Mouse (Mus musculus): ENCODE measurements at regions not wholly inside any gene's neighbourhood (a gene's known extent, or its start where the extent isn't known, plus 50 kb on each side); places are given as distances from the start of the nearest gene placed in this dataset.

- Histone ChIP-seq H3K27ac (no peak overlapping the region), H3K9ac (replicated peaks) (no peak overlapping the region), H3K36me3 (replicated peaks; ENCODE audit: control insufficient read depth, insufficient read depth, low read depth) (no peaks in the 10 kb centered on the region), H3K4me2 (ENCODE audit: low read depth) (no peak overlapping the region), H3K27me3 (ENCODE audit: control insufficient read depth, insufficient read depth, low read length) (no peaks in the 10 kb centered on the region), H3K9me3 (ENCODE audit: control insufficient read depth, low read length) (no peaks in the 10 kb centered on the region), H3K4me1 (replicated peaks; ENCODE audit: control insufficient read depth in 2 of 2, insufficient read depth in 2 of 2, low read length in 1 of 2) (peaks cover 0 to 4% of the 10 kb centered on the region in 2 experiments; a peak in 1 of 4 replicates), H3K4me3 (ENCODE audit: insufficient read depth in 1 of 2, low read depth in 2 of 2, low read length in 2 of 2) (no peak overlapping the region)
- 50% methylated on average over 3 of the region's 3 CpGs for WGBS (ENCODE audit: insufficient replicate concordance)
- TF ChIP-seq CTCF (IDR thresholded peaks at IDR 0.05; ENCODE audit: low read depth): no peak
- ATAC-seq (ENCODE audit: insufficient read depth) (peak; percentile 23; the same call in 1 of the 2 replicates), DNase-seq (ENCODE audit: low read depth in 3 of 3, low spot score in 3 of 3) (peak in 1 of 3 experiments; percentile 32)
Measured at GRCm38 (mm10) chr8:91922211-91922874, 120.5 kb upstream of the Irx3 start.

- no peak overlapping the region for H3K4me2 ChIP-seq (ENCODE audit: low read depth)
Measured at GRCm38 (mm10) chr8:91917834-91918233, 116.0 kb upstream of the Irx3 start.

GRCm38 (mm10) chr8:91913971-91914370, 112.1 kb upstream of the Irx3 start:
- WGBS (ENCODE audit: insufficient replicate concordance): 50% methylated on average over 5 of the region's 5 CpGs
- Histone ChIP-seq H3K4me3 (ENCODE audit: insufficient read depth in 1 of 2, low read depth in 2 of 2, low read length in 2 of 2) (no peak overlapping the region), H3K9me3 (ENCODE audit: control insufficient read depth, low read length) (no peaks in the 10 kb centered on the region), H3K4me2 (ENCODE audit: low read depth) (no peak overlapping the region), H3K4me1 (replicated peaks; ENCODE audit: control insufficient read depth in 2 of 2, insufficient read depth in 2 of 2, low read length in 1 of 2) (no peaks in the 10 kb centered on the region), H3K27ac (no peak overlapping the region), H3K36me3 (replicated peaks; ENCODE audit: control insufficient read depth, insufficient read depth, low read depth) (no peaks in the 10 kb centered on the region), H3K9ac (replicated peaks) (no peak overlapping the region), H3K27me3 (ENCODE audit: control insufficient read depth, insufficient read depth, low read length) (no peaks in the 10 kb centered on the region)
- TF ChIP-seq CTCF (IDR thresholded peaks at IDR 0.05; ENCODE audit: low read depth) (no peak), EP300 (IDR thresholded peaks at IDR 0.05; ENCODE audit: low read depth) (no peak)
- no peak for DNase-seq (ENCODE audit: low read depth in 3 of 3, low spot score in 3 of 3)
- no peak for ATAC-seq (ENCODE audit: insufficient read depth)

More at GRCm38 (mm10) chr8:91917834-91918233, 116.0 kb upstream of the Irx3 start:
- ATAC-seq (ENCODE audit: insufficient read depth) (no peak), DNase-seq (ENCODE audit: low read depth in 3 of 3, low spot score in 3 of 3) (no peak)
- Histone ChIP-seq H3K27me3 (ENCODE audit: control insufficient read depth, insufficient read depth, low read length) (no peaks in the 10 kb centered on the region), H3K4me3 (ENCODE audit: insufficient read depth in 1 of 2, low read depth in 2 of 2, low read length in 2 of 2) (no peak overlapping the region), H3K4me1 (replicated peaks; ENCODE audit: control insufficient read depth in 2 of 2, insufficient read depth in 2 of 2, low read length in 1 of 2) (peaks cover 0 to 4% of the 10 kb centered on the region in 2 experiments; a peak in 1 of 4 replicates), H3K9ac (replicated peaks) (no peak overlapping the region), H3K36me3 (replicated peaks; ENCODE audit: control insufficient read depth, insufficient read depth, low read depth) (no peaks in the 10 kb centered on the region), H3K27ac (no peak overlapping the region), H3K9me3 (ENCODE audit: control insufficient read depth, low read length) (no peaks in the 10 kb centered on the region)
- WGBS (ENCODE audit: insufficient replicate concordance): 71% methylated on average over 5 of the region's 5 CpGs
- TF ChIP-seq CTCF (IDR thresholded peaks at IDR 0.05; ENCODE audit: low read depth) (no peak), EP300 (IDR thresholded peaks at IDR 0.05; ENCODE audit: low read depth) (no peak)

- ATAC-seq (ENCODE audit: insufficient read depth): no peak
- no peaks in the 10 kb centered on the region for H3K36me3 ChIP-seq (replicated peaks; ENCODE audit: control insufficient read depth, insufficient read depth, low read depth)
- no peak overlapping the region for H3K27ac ChIP-seq
- H3K9ac ChIP-seq (replicated peaks): no peak overlapping the region
- H3K27me3 ChIP-seq (ENCODE audit: control insufficient read depth, insufficient read depth, low read length): no peaks in the 10 kb centered on the region
- no peaks in the 10 kb centered on the region for H3K4me1 ChIP-seq (replicated peaks; ENCODE audit: control insufficient read depth in 2 of 2, insufficient read depth in 2 of 2, low read length in 1 of 2)
- H3K4me2 ChIP-seq (ENCODE audit: low read depth): no peak overlapping the region
- DNase-seq (ENCODE audit: low read depth in 3 of 3, low spot score in 3 of 3): no peak
- no peaks in the 10 kb centered on the region for H3K9me3 ChIP-seq (ENCODE audit: control insufficient read depth, low read length)
- TF ChIP-seq CTCF (IDR thresholded peaks at IDR 0.05; ENCODE audit: low read depth): no peak
- TF ChIP-seq EP300 (IDR thresholded peaks at IDR 0.05; ENCODE audit: low read depth): no peak
- H3K4me3 ChIP-seq (ENCODE audit: insufficient read depth in 1 of 2, low read depth in 2 of 2, low read length in 2 of 2): no peak overlapping the region
- WGBS (ENCODE audit: insufficient replicate concordance): 53% methylated on average over 6 of the region's 6 CpGs
Measured at GRCm38 (mm10) chr8:91913121-91913520, 111.3 kb upstream of the Irx3 start.

GRCm38 (mm10) chr8:91909637-91910383, 107.9 kb upstream of the Irx3 start:
- Histone ChIP-seq H3K9ac (replicated peaks) (no peak overlapping the region), H3K4me2 (ENCODE audit: low read depth) (no peak overlapping the region), H3K4me3 (ENCODE audit: insufficient read depth in 1 of 2, low read depth in 2 of 2, low read length in 2 of 2) (no peak overlapping the region), H3K4me1 (replicated peaks; ENCODE audit: control insufficient read depth in 2 of 2, insufficient read depth in 2 of 2, low read length in 1 of 2) (no peaks in the 10 kb centered on the region), H3K36me3 (replicated peaks; ENCODE audit: control insufficient read depth, insufficient read depth, low read depth) (no peaks in the 10 kb centered on the region), H3K9me3 (ENCODE audit: control insufficient read depth, low read length) (no peaks in the 10 kb centered on the region), H3K27ac (no peak overlapping the region), H3K27me3 (ENCODE audit: control insufficient read depth, insufficient read depth, low read length) (no peaks in the 10 kb centered on the region)
- 64% methylated on average over 14 of the region's 14 CpGs for WGBS (ENCODE audit: insufficient replicate concordance)
- ATAC-seq (ENCODE audit: insufficient read depth) (no peak), DNase-seq (ENCODE audit: low read depth in 3 of 3, low spot score in 3 of 3) (no peak)
- TF ChIP-seq EP300 (IDR thresholded peaks at IDR 0.05; ENCODE audit: low read depth) (no peak), CTCF (IDR thresholded peaks at IDR 0.05; ENCODE audit: low read depth) (no peak)
